Mouse (Mus musculus) embryonic facial prominence, embryonic 11.5 days (tissue): Measurements from ENCODE around the gene Gfi1b. TPM values are rescaled to one million over a fixed set of nuclear protein-coding genes. Genes with fewer than 3 reads are reported as not detected.

Source experiments
- ATAC-seq: fragments of 200-750 bp; cut with Nextera tagmentation; replicated peaks from 2 replicates; pipeline ENCODE4 v1.8.0; 2017; ENCODE audit warnings: low read depth; ENCODE audit not compliant: insufficient number of reproducible peaks, low FRiP score, low TSS enrichment
- DNase-seq: peaks from one replicate; pipeline ENCODE4 v3.0.0-alpha.2; 2015; ENCODE audit warnings: low spot score
- H3K27ac ChIP-seq: fragments of 300-500 bp; sonication (generic); replicated peaks from 2 replicates; pipeline ENCODE4 v1.5.1; 2014; ENCODE audit warnings: mild to moderate bottlenecking, low read depth, low read length, control low read depth
- H3K27me3 ChIP-seq: fragments of 300-500 bp; sonication (generic); 2 replicates; pipeline ENCODE4 v1.6.1; 2014; ENCODE audit warnings: mild to moderate bottlenecking, low read length, moderate library complexity, mixed read lengths; ENCODE audit not compliant: control insufficient read depth, insufficient read depth
- H3K36me3 ChIP-seq: fragments of 300-500 bp; sonication (generic); replicated peaks from 2 replicates; pipeline ENCODE4 v1.6.1; 2014; ENCODE audit warnings: low read depth, mild to moderate bottlenecking, low read length, moderate library complexity, mixed read lengths; ENCODE audit not compliant: control insufficient read depth, insufficient read depth
- H3K4me1 ChIP-seq: fragments of 300-500 bp; sonication (generic); 2 replicates; pipeline ENCODE4 v1.6.1; 2014; ENCODE audit warnings: low read length, mixed read lengths; ENCODE audit not compliant: control insufficient read depth, insufficient read depth
- H3K4me2 ChIP-seq: fragments of 300-500 bp; sonication (generic); 2 replicates; pipeline ENCODE4 v1.6.1; 2014; ENCODE audit warnings: low read depth, mild to moderate bottlenecking, control low read depth, low read length, moderate library complexity
- H3K4me3 ChIP-seq: fragments of 300-500 bp; sonication (generic); 2 replicates; pipeline ENCODE4 v1.5.1; 2014; ENCODE audit warnings: low read depth, low read length, control low read depth
- H3K9ac ChIP-seq: fragments of 300-500 bp; sonication (generic); replicated peaks from 2 replicates; pipeline ENCODE4 v1.6.1; 2014; ENCODE audit warnings: mild to moderate bottlenecking, control low read depth, low read length
- H3K9me3 ChIP-seq: fragments of 300-500 bp; sonication (generic); replicated peaks from 2 replicates; pipeline ENCODE4 v1.6.1; 2016; ENCODE audit warnings: mild to moderate bottlenecking, low read length, inconsistent platforms, mixed read lengths; ENCODE audit not compliant: control insufficient read depth
- WGBS: fragments of 180-500 bp; shearing (Covaris S2); extraction: QIAGEN DNeasy Blood & Tissue Kit; methylation state at CpG from one replicate; pipeline ENCODE4 v1.1.7; 2014; 5-methylcytosine and 5-hydroxymethylcytosine counted together
- polyA plus RNA-seq: library from polyadenylated mRNA; unstranded; fragments of >200 nt; fragmentation: Nextera tagmentation; extraction: Ambion mirVana; gene quantifications from 2 replicates; pipeline ENCODE4 v1.2.1, GENCODE M21; 2014

The Gfi1b gene
- polyA plus RNA-seq, 1 experiment from 2014 or later, result 2.6 TPM

DNA sequence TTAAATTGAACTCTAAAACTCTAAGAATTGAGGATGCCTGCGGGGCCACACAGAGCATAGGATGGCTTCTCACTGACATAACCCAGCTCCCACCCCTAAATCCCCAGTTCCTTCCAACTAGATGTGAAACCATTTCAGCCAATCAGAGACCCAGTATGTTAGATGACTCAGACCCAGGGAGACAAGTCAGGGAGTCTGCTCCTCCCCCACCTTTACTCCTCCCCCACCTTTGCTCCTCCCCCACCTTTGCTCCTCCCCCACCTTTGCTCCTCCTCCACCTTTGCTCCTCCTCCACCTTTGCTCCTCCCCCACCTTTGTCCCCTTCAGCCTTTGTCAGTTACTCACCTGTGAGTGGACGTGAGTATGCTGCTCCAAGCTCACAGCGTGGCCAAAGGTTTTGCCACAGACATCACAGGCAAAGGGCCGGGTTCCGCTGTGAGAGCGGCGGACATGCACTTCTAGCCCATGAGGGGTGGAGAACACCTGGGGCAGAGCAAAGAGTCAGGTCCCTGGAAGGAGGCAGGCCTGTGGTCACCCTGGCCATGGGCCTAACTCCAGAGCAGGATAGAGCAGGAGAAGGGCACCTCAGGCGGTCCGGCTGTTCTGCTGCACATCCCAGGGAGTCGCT lies 9.2 kb downstream of the Gfi1b start:
- ATAC-seq (no peak), DNase-seq (no peak)
- WGBS, result 62% methylated on average over 10 of the region's 10 CpGs
- Histone ChIP-seq H3K27me3 (no peaks in the 10 kb centered on the region), H3K4me2 (no peak overlapping the region), H3K4me1 (no peaks in the 10 kb centered on the region), H3K9me3 (no peaks in the 10 kb centered on the region), H3K9ac (no peak overlapping the region), H3K36me3 (no peaks in the 10 kb centered on the region), H3K27ac (no peak overlapping the region), H3K4me3 (no peak overlapping the region)

GRCm38 (mm10) chr2:28611407-28611787 lies 10.4 kb downstream of the Gfi1b start:
- H3K4me3 ChIP-seq, result no peak overlapping the region
- no peak overlapping the region for H3K9ac ChIP-seq
- no peaks in the 10 kb centered on the region for H3K27me3 ChIP-seq
- ATAC-seq (no peak), DNase-seq (no peak)
- 90% methylated on average over 17 of the region's 17 CpGs for WGBS
- H3K4me2 ChIP-seq, result no peak overlapping the region
- no peaks in the 10 kb centered on the region for H3K9me3 ChIP-seq
- no peaks in the 10 kb centered on the region for H3K4me1 ChIP-seq
- no peaks in the 10 kb centered on the region for H3K36me3 ChIP-seq
- H3K27ac ChIP-seq, result no peak overlapping the region

- Histone ChIP-seq H3K9ac (no peak overlapping the region), H3K4me2 (no peak overlapping the region), H3K36me3 (no peaks in the 10 kb centered on the region), H3K27ac (no peak overlapping the region), H3K4me1 (no peaks in the 10 kb centered on the region), H3K27me3 (no peaks in the 10 kb centered on the region), H3K4me3 (no peak overlapping the region), H3K9me3 (no peaks in the 10 kb centered on the region)
- 71% methylated on average over 12 of the region's 12 CpGs for WGBS
- no peak for DNase-seq
- ATAC-seq, result no peak
Measured at GRCm38 (mm10) chr2:28610716-28611406, 10.9 kb downstream of the Gfi1b start.

DNA sequence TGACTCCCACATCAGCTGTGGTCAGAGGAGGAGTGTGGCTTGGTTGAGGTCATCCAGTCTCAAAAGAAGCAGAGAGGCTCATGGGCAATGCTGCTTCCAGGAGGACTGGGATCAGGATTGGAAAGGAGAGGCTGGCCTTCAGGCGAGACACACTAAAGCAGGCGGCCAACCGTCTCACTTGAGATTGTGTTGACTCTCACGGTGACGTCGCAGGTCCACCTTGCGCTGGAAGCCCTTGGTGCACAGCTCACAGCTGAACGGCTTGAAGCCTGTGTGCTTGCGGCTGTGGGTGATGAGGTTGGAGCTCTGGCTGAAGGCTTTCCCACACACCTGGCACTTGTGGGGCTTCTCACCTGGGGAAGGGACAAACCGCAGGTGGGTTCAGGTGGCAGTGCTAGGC lies 11.9 kb downstream of the Gfi1b start:
- Histone ChIP-seq H3K9ac (no peak overlapping the region), H3K27ac (no peak overlapping the region), H3K9me3 (no peaks in the 10 kb centered on the region), H3K27me3 (no peaks in the 10 kb centered on the region), H3K4me1 (no peaks in the 10 kb centered on the region), H3K36me3 (no peaks in the 10 kb centered on the region), H3K4me3 (no peak overlapping the region), H3K4me2 (no peak overlapping the region)
- WGBS, result 87% methylated on average over 10 of the region's 10 CpGs
- DNase-seq (no peak), ATAC-seq (no peak)

GRCm38 (mm10) chr2:28607341-28608165 lies 14.2 kb downstream of the Gfi1b start:
- Histone ChIP-seq H3K4me2 (no peak overlapping the region), H3K27me3 (no peaks in the 10 kb centered on the region), H3K9ac (no peak overlapping the region), H3K4me1 (no peaks in the 10 kb centered on the region), H3K9me3 (no peaks in the 10 kb centered on the region), H3K36me3 (no peaks in the 10 kb centered on the region), H3K27ac (no peak overlapping the region), H3K4me3 (no peak overlapping the region)
- ATAC-seq (no peak), DNase-seq (peak; percentile 28)
- 39% methylated on average over 10 of the region's 10 CpGs for WGBS

DNA sequence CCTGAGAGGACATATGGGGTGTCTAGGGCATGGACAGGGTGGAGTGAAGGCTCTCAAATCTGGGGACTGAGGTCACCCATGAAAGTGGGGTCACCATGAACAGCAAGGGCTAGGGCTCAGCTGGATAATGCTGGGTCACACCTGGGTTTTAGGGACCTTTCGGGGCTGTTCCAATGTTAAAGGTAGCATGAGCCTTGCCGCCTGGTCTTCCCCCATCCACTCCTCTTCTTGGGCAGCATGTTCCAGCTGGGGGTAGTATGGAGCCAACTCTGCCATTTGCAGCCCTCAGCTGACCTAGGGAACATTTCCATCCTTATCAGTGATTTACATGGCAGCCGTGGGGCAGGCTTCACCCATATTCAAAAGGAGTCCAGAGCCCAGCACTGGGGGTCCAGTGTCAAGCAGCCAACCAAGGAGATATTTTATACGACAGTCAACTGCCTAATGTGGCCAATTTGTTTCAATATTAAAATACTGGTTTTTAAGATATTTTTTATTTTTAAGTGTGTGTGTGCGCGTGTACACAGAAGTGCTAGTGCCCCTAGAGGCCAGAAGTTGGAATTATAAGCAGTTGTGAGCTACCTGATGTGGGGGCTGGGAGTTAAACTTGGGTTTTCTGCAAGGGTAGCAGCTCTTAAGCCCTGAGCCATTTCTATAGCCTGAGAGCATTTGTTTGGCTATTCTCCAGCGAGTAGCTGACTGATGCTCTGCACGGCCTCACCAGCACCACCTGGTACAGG lies 15.0 kb downstream of the Gfi1b start:
- no peaks in the 10 kb centered on the region for H3K4me1 ChIP-seq
- H3K27ac ChIP-seq, result no peak overlapping the region
- no peak overlapping the region for H3K4me3 ChIP-seq
- ATAC-seq, result no peak
- no peak overlapping the region for H3K4me2 ChIP-seq
- H3K27me3 ChIP-seq, result no peaks in the 10 kb centered on the region
- no peaks in the 10 kb centered on the region for H3K36me3 ChIP-seq
- no peaks in the 10 kb centered on the region for H3K9me3 ChIP-seq
- WGBS, result 67% methylated on average over 8 of the region's 8 CpGs
- no peak overlapping the region for H3K9ac ChIP-seq
- DNase-seq, result peak; percentile 35

DNA sequence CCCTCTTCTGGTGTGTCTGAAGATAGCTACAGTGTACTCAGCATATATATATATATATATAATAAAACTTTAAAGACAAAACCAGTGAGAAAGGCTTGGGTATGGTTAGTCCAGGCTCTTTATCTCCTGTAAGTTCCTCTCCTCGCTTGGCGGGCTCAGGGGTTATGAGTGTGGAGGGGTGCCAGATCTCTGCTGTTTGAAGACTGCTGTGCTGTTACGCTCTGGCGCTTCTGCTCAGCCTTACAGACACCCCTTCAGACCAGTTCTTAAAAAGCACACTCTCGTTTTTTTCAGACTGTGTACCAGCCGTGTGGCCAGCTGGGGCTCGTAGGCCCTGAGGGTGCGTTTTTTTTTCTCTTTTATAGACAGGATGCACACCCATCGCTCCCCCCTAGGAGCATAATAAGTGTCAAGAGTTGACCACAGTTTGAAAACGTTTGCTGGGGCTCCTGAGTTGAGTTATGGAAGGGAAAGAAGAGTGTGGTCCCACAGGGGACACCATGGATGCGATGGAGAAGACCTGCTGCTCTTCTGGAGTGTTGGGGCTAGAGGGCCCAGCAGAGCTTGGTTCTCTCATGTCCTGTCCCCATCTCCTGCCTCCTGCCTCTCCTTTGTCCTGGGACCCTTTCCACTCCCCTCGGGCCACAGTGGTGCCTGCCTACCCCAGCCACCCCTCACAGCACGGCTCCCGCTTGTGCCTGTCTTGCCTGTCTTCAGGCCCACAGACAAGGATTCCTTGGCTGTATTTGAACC lies 15.8 kb downstream of the Gfi1b start:
- H3K27ac ChIP-seq, result no peak overlapping the region

More for the DNA sequence above, 15.8 kb downstream of the Gfi1b start:
- H3K4me2 ChIP-seq, result no peak overlapping the region
- no peak for ATAC-seq
- DNase-seq, result no peak
- no peak overlapping the region for H3K9ac ChIP-seq
- WGBS, result 74% methylated on average over 14 of the region's 14 CpGs
- no peaks in the 10 kb centered on the region for H3K36me3 ChIP-seq
- no peaks in the 10 kb centered on the region for H3K4me1 ChIP-seq
- no peaks in the 10 kb centered on the region for H3K9me3 ChIP-seq
- H3K4me3 ChIP-seq, result no peak overlapping the region
- no peaks in the 10 kb centered on the region for H3K27me3 ChIP-seq
